Mouse (Mus musculus) erythroblast, adult 5-6 weeks (primary cell): ENCODE data around the gene Podn. TPM values are rescaled to one million over a fixed set of nuclear protein-coding genes. Genes with fewer than 3 reads are reported as not detected.

Experiments
- ATAC-seq: replicated peaks from 2 replicates; pipeline ENCODE4 v1.8.0; 2016; ENCODE audit warnings: moderate number of reproducible peaks, mild to moderate bottlenecking, moderate TSS enrichment, inconsistent platforms; ENCODE audit not compliant: poor library complexity, low FRiP score, severe bottlenecking
- total RNA-seq, 2 experiments: library from RNA; stranded (forward) in 1 of 2; stranded (reverse) in 1 of 2; fragments of 150-400 nt in 1 of 2; fragments of 200-764, 138-1000 nt in 1 of 2; gene quantifications; 2 replicates each; pipeline versions ENCODE4 v1.2.3 to v1.2.4; 2015 to 2017; ENCODE audit warnings: low replicate concordance in 2 of 2

The Podn gene
- total RNA-seq, 2 experiments from 2014 or later, result not detected

- ATAC-seq, result no peak
Measured at GRCm38 (mm10) chr4:107979530-107979929, 116.7 kb downstream of the Podn start.

- no peak for ATAC-seq
Measured at GRCm38 (mm10) chr4:107977593-107977992, 118.7 kb downstream of the Podn start.

GRCm38 (mm10) chr4:107975004-107975403, 121.2 kb downstream of the Podn start:
- no peak for ATAC-seq

- no peak for ATAC-seq
Measured at GRCm38 (mm10) chr4:107974527-107974926, 121.7 kb downstream of the Podn start.

- ATAC-seq, result no peak
Measured at GRCm38 (mm10) chr4:107971162-107971561, 125.1 kb downstream of the Podn start.

- no peak for ATAC-seq
Measured at GRCm38 (mm10) chr4:107969781-107970180, 126.5 kb downstream of the Podn start.

- ATAC-seq, result no peak
Measured at GRCm38 (mm10) chr4:107967966-107968682, 128.1 kb downstream of the Podn start, which contains the start of gene Slc1a7. Gene Slc1a7, plus strand, starts transcription at chr4:107968332.

- no peak for ATAC-seq
Measured at GRCm38 (mm10) chr4:107966416-107967109, 129.7 kb downstream of the Podn start.

Other genes starting within 250 kb of the Podn start
- 51.0 and 66.9 TPM in 2 replicates for gene Magoh, start 216.7 kb downstream of the Podn start, total RNA-seq (2015; ENCODE audit: low replicate concordance)
- 63.7 and 79.4 TPM in 2 replicates for gene Magoh, start 216.7 kb downstream of the Podn start, total RNA-seq (2017; ENCODE audit: low replicate concordance)
- gene 0610037L13Rik, start 206.6 kb downstream of the Podn start, total RNA-seq (2015; ENCODE audit: low replicate concordance), result 15.4 and 27.4 TPM in 2 replicates
- 5.3 and 21.7 TPM in 2 replicates for gene 0610037L13Rik, start 206.6 kb downstream of the Podn start, total RNA-seq (2017; ENCODE audit: low replicate concordance)
- 4.4 and 14.2 TPM in 2 replicates for gene Cpt2, start 172.8 kb downstream of the Podn start, total RNA-seq (2015; ENCODE audit: low replicate concordance)
- 4.5 and 6.1 TPM in 2 replicates for gene Cpt2, start 172.8 kb downstream of the Podn start, total RNA-seq (2017; ENCODE audit: low replicate concordance)
- not detected in 2 replicates for gene Slc1a7, start 128.1 kb downstream of the Podn start, total RNA-seq (2015; ENCODE audit: low replicate concordance)
- not detected in 2 replicates for gene Slc1a7, start 128.1 kb downstream of the Podn start, total RNA-seq (2017; ENCODE audit: low replicate concordance)
- gene Scp2, start 48.6 kb upstream of the Podn start, total RNA-seq (2015; ENCODE audit: low replicate concordance), result 78.6 and 95.5 TPM in 2 replicates
- 74.2 and 99.8 TPM in 2 replicates for gene Scp2, start 48.6 kb upstream of the Podn start, total RNA-seq (2017; ENCODE audit: low replicate concordance)
- gene Echdc2, start 69.0 kb upstream of the Podn start, total RNA-seq (2015; ENCODE audit: low replicate concordance), result not detected in 2 replicates
- gene Echdc2, start 69.0 kb upstream of the Podn start, total RNA-seq (2017; ENCODE audit: low replicate concordance), result not detected in 2 replicates
- gene Zyg11a, start 121.6 kb upstream of the Podn start, total RNA-seq (2015; ENCODE audit: low replicate concordance), result not detected in 2 replicates
- not detected in 2 replicates for gene Zyg11a, start 121.6 kb upstream of the Podn start, total RNA-seq (2017; ENCODE audit: low replicate concordance)
- 3.8 and 4.0 TPM in 2 replicates for gene Zyg11b, start 204.7 kb upstream of the Podn start, total RNA-seq (2015; ENCODE audit: low replicate concordance)
- 3.8 and 3.9 TPM in 2 replicates for gene Zyg11b, start 204.7 kb upstream of the Podn start, total RNA-seq (2017; ENCODE audit: low replicate concordance)
- gene Coa7, start 231.7 kb upstream of the Podn start, total RNA-seq (2015; ENCODE audit: low replicate concordance), result 0.38 and 14.2 TPM in 2 replicates
- 0.51 and 0.70 TPM in 2 replicates for gene Coa7, start 231.7 kb upstream of the Podn start, total RNA-seq (2017; ENCODE audit: low replicate concordance)